Mouse (Mus musculus): Measurements from ENCODE around the gene Pttg1ip. TPM values are rescaled to one million over a fixed set of nuclear protein-coding genes. Genes with fewer than 3 reads are reported as not detected.

Gene Pttg1ip
- polyA plus RNA-seq, 1 experiment from 2014 or later = 132 TPM

- no peak for ATAC-seq (replicated peaks; ENCODE audit: extremely low read depth, insufficient read depth, low FRiP score)
- no peaks in the 10 kb centered on the region for H3K9me3 ChIP-seq (replicated peaks; ENCODE audit: control insufficient read depth, low read length)
- no peaks in the 10 kb centered on the region for H3K27me3 ChIP-seq (ENCODE audit: control insufficient read depth, insufficient read depth, low read length)
- H3K36me3 ChIP-seq (ENCODE audit: control insufficient read depth, insufficient read depth) = no peaks in the 10 kb centered on the region
- H3K4me1 ChIP-seq (ENCODE audit: control insufficient read depth, insufficient read depth, low read length) = peaks cover 33% of the 10 kb centered on the region
- H3K4me3 ChIP-seq (ENCODE audit: low read length) = no peak overlapping the region
- H3K27ac ChIP-seq (ENCODE audit: low read length) = peak overlapping the region; percentile 77
- H3K9ac ChIP-seq (ENCODE audit: low read length) = peak overlapping the region; percentile 46; the same call in 1 of the 2 replicates
- H3K4me2 ChIP-seq (ENCODE audit: low read depth, low read length) = peak overlapping the region; percentile 79
- WGBS = 80% methylated on average over 10 of the region's 10 CpGs
These were observed 42.3 kb downstream of the Pttg1ip start for GRCm38 (mm10) chr10:77623639-77624400.

- 47% methylated on average over 7 of the region's 7 CpGs for WGBS
- Histone ChIP-seq H3K27me3 (ENCODE audit: control insufficient read depth, insufficient read depth, low read length) (no peaks in the 10 kb centered on the region), H3K9ac (ENCODE audit: low read length) (peak overlapping the region; percentile 46; the same call in 1 of the 2 replicates), H3K9me3 (replicated peaks; ENCODE audit: control insufficient read depth, low read length) (no peaks in the 10 kb centered on the region), H3K36me3 (ENCODE audit: control insufficient read depth, insufficient read depth) (no peaks in the 10 kb centered on the region), H3K4me1 (ENCODE audit: control insufficient read depth, insufficient read depth, low read length) (peaks cover 33% of the 10 kb centered on the region), H3K27ac (ENCODE audit: low read length) (peak overlapping the region; percentile 77), H3K4me2 (ENCODE audit: low read depth, low read length) (peak overlapping the region; percentile 36; the same call in 1 of the 2 replicates), H3K4me3 (ENCODE audit: low read length) (no peak overlapping the region)
- ATAC-seq (replicated peaks; ENCODE audit: extremely low read depth, insufficient read depth, low FRiP score) = peak; percentile 38; the same call in 1 of the 2 replicates
These were observed 43.1 kb downstream of the Pttg1ip start for GRCm38 (mm10) chr10:77624570-77624995.

DNA sequence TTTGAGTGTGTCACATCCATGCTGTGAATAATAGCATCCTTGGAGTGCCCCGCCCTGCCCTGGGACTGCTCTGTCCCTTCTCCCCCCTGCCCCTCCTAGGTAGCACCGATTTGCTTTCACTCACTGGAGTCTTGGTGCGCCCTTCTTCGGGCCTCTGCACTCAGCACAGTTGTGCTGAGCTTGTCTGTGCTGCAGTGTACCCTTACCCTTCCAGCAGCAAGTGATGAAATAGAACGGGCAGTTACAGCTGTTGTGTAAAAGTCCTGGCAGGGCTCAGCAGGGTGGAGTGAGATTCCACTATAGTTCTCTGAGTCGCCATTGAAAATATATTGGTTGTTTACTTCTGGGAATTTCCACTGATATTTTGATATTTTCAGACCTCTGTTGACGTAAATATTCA, 44.5 kb downstream of the Pttg1ip start:
- no peaks in the 10 kb centered on the region for H3K9me3 ChIP-seq (replicated peaks; ENCODE audit: control insufficient read depth, low read length)
- WGBS = 74% methylated on average over 7 of the region's 7 CpGs
- ATAC-seq (replicated peaks; ENCODE audit: extremely low read depth, insufficient read depth, low FRiP score) = no peak
- H3K27ac ChIP-seq (ENCODE audit: low read length) = no peak overlapping the region
- H3K36me3 ChIP-seq (ENCODE audit: control insufficient read depth, insufficient read depth) = no peaks in the 10 kb centered on the region
- no peak overlapping the region for H3K4me2 ChIP-seq (ENCODE audit: low read depth, low read length)
- H3K9ac ChIP-seq (ENCODE audit: low read length) = no peak overlapping the region
- H3K27me3 ChIP-seq (ENCODE audit: control insufficient read depth, insufficient read depth, low read length) = no peaks in the 10 kb centered on the region
- H3K4me1 ChIP-seq (ENCODE audit: control insufficient read depth, insufficient read depth, low read length) = peaks cover 33% of the 10 kb centered on the region
- H3K4me3 ChIP-seq (ENCODE audit: low read length) = no peak overlapping the region

DNA sequence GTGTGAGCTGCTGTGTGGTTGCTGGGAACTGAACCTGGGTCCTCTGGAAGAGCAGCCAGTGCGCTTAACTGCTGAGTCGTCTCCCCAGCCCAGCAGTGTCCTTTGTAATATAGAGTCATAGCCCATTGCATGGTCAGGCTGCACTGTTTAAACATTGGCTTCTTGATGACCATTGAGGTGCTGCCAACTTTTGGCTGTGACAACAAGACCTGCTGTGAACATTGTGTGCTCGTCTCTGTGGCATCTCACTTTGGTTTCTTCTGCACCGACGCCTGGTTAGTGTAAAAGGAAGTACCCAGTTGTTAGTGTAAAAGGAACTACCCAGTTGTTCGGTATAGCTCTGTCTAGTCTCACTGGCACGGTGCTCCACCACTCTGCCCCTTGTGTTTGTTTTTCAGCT, 45.1 kb downstream of the Pttg1ip start:
- WGBS = 57% methylated on average over 7 of the region's 7 CpGs
- Histone ChIP-seq H3K9ac (ENCODE audit: low read length) (no peak overlapping the region), H3K27ac (ENCODE audit: low read length) (no peak overlapping the region)

DNA sequence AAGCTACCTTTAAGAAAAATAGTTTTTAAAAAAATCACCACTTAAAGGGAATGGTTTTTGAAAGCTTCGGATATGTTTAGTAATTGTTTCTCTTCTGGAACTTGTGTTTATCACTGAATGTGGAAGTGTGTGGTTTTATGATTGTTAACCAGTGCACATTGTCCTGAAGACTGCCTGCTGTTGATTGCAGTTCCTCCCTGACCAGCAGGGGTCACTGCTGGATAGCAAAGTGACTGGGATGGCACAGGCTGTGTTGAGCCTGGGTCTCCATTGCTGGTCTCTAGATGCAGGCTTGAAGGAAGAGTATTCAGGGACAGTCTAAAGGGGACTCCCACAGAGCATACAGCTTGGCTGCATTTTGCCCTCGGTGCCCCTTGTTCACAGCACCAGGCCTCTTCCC, 46.0 kb downstream of the Pttg1ip start:
- Histone ChIP-seq H3K27ac (ENCODE audit: low read length) (no peak overlapping the region), H3K4me2 (ENCODE audit: low read depth, low read length) (no peak overlapping the region), H3K4me1 (ENCODE audit: control insufficient read depth, insufficient read depth, low read length) (peaks cover 29% of the 10 kb centered on the region), H3K9me3 (replicated peaks; ENCODE audit: control insufficient read depth, low read length) (no peaks in the 10 kb centered on the region), H3K36me3 (ENCODE audit: control insufficient read depth, insufficient read depth) (0 out of 2 replicates have a peak, but pooled peaks cover 3% of the 10 kb centered on the region), H3K9ac (ENCODE audit: low read length) (no peak overlapping the region), H3K4me3 (ENCODE audit: low read length) (no peak overlapping the region), H3K27me3 (ENCODE audit: control insufficient read depth, insufficient read depth, low read length) (no peaks in the 10 kb centered on the region)
- WGBS = 36% methylated on average over 2 of the region's 2 CpGs
- ATAC-seq (replicated peaks; ENCODE audit: extremely low read depth, insufficient read depth, low FRiP score) = no peak

More for the DNA sequence above, 45.1 kb downstream of the Pttg1ip start:
- Histone ChIP-seq H3K36me3 (ENCODE audit: control insufficient read depth, insufficient read depth) (no peaks in the 10 kb centered on the region), H3K4me3 (ENCODE audit: low read length) (no peak overlapping the region), H3K4me2 (ENCODE audit: low read depth, low read length) (no peak overlapping the region), H3K4me1 (ENCODE audit: control insufficient read depth, insufficient read depth, low read length) (peaks cover 30% of the 10 kb centered on the region), H3K27me3 (ENCODE audit: control insufficient read depth, insufficient read depth, low read length) (no peaks in the 10 kb centered on the region), H3K9me3 (replicated peaks; ENCODE audit: control insufficient read depth, low read length) (no peaks in the 10 kb centered on the region)
- no peak for ATAC-seq (replicated peaks; ENCODE audit: extremely low read depth, insufficient read depth, low FRiP score)

- Histone ChIP-seq H3K36me3 (ENCODE audit: control insufficient read depth, insufficient read depth) (0 out of 2 replicates have a peak, but pooled peaks cover 3% of the 10 kb centered on the region), H3K4me2 (ENCODE audit: low read depth, low read length) (no peak overlapping the region), H3K4me3 (ENCODE audit: low read length) (no peak overlapping the region), H3K27ac (ENCODE audit: low read length) (no peak overlapping the region), H3K9me3 (replicated peaks; ENCODE audit: control insufficient read depth, low read length) (no peaks in the 10 kb centered on the region), H3K4me1 (ENCODE audit: control insufficient read depth, insufficient read depth, low read length) (peaks cover 21% of the 10 kb centered on the region), H3K9ac (ENCODE audit: low read length) (no peak overlapping the region), H3K27me3 (ENCODE audit: control insufficient read depth, insufficient read depth, low read length) (no peaks in the 10 kb centered on the region)
- no peak for ATAC-seq (replicated peaks; ENCODE audit: extremely low read depth, insufficient read depth, low FRiP score)
- WGBS = 84% methylated on average over 3 of the region's 3 CpGs
These were observed 47.6 kb downstream of the Pttg1ip start for GRCm38 (mm10) chr10:77629163-77629562.

- H3K4me2 ChIP-seq (ENCODE audit: low read depth, low read length) = no peak overlapping the region
- H3K36me3 ChIP-seq (ENCODE audit: control insufficient read depth, insufficient read depth) = 0 out of 2 replicates have a peak, but pooled peaks cover 3% of the 10 kb centered on the region
- H3K9ac ChIP-seq (ENCODE audit: low read length) = no peak overlapping the region
- H3K4me1 ChIP-seq (ENCODE audit: control insufficient read depth, insufficient read depth, low read length) = peaks cover 21% of the 10 kb centered on the region
- no peak overlapping the region for H3K27ac ChIP-seq (ENCODE audit: low read length)
- 79% methylated on average over 1 of the region's 1 CpGs for WGBS
- no peaks in the 10 kb centered on the region for H3K9me3 ChIP-seq (replicated peaks; ENCODE audit: control insufficient read depth, low read length)
- no peak for ATAC-seq (replicated peaks; ENCODE audit: extremely low read depth, insufficient read depth, low FRiP score)
- no peak overlapping the region for H3K4me3 ChIP-seq (ENCODE audit: low read length)
- H3K27me3 ChIP-seq (ENCODE audit: control insufficient read depth, insufficient read depth, low read length) = no peaks in the 10 kb centered on the region
These were observed 48.5 kb downstream of the Pttg1ip start for GRCm38 (mm10) chr10:77629970-77630369.

GRCm38 (mm10) chr10:77634016-77634415, 52.5 kb downstream of the Pttg1ip start:
- Histone ChIP-seq H3K36me3 (ENCODE audit: control insufficient read depth, insufficient read depth) (peaks cover 3% of the 10 kb centered on the region; the same call in 1 of the 2 replicates), H3K9ac (ENCODE audit: low read length) (no peak overlapping the region)

More at GRCm38 (mm10) chr10:77634016-77634415, 52.5 kb downstream of the Pttg1ip start:
- Histone ChIP-seq H3K4me2 (ENCODE audit: low read depth, low read length) (no peak overlapping the region), H3K9me3 (replicated peaks; ENCODE audit: control insufficient read depth, low read length) (no peaks in the 10 kb centered on the region), H3K27ac (ENCODE audit: low read length) (peak overlapping the region; percentile 78), H3K4me3 (ENCODE audit: low read length) (no peak overlapping the region), H3K4me1 (ENCODE audit: control insufficient read depth, insufficient read depth, low read length) (peaks cover 20% of the 10 kb centered on the region), H3K27me3 (ENCODE audit: control insufficient read depth, insufficient read depth, low read length) (no peaks in the 10 kb centered on the region)
- WGBS = 64% methylated on average over 6 of the region's 6 CpGs
- ATAC-seq (replicated peaks; ENCODE audit: extremely low read depth, insufficient read depth, low FRiP score) = no peak

Data from heart, embryonic 16.5 days (tissue).